Mouse (Mus musculus) spleen, adult 2 months (tissue): ENCODE data around the gene Tyw1.

Experiments
- CTCF ChIP-seq: fragments of 200-500 bp; IDR thresholded peaks from 2 replicates; pipeline ENCODE4 v1.5.1; 2011; ENCODE audit warnings: mild to moderate bottlenecking, inconsistent platforms; ENCODE audit not compliant: insufficient read depth, insufficient read length, insufficient replicate concordance; ENCODE audit errors: extremely low read depth
- POLR2A ChIP-seq: fragments of 200-500 bp; IDR thresholded peaks from 2 replicates; pipeline ENCODE4 v1.6.1; 2011; ENCODE audit warnings: low read depth, low read length, inconsistent platforms

- TF ChIP-seq CTCF (no peak), POLR2A (no peak)
Measured at GRCm38 (mm10) chr5:130333971-130334370, 78.6 kb downstream of the Tyw1 start.
